Mouse (Mus musculus) NIH3T3 (cell line): ENCODE data around the gene Gpr35.
"Not testable (repeated sequence)": the region's sequence is repeated elsewhere in the genome, so short reads cannot be mapped to it uniquely, and the experiment has no call there.

ENCODE experiments used
- DNase-seq: peaks from one replicate; pipeline ENCODE4 v3.0.0-alpha.2; 2012; ENCODE audit warnings: low read depth

Gene Gpr35

GRCm38 (mm10) chr1:92933611-92934010 lies 17.1 kb upstream of the Gpr35 start:
- DNase-seq = no peak

GRCm38 (mm10) chr1:92934182-92934827 lies 16.4 kb upstream of the Gpr35 start, which contains the start of gene Capn10:
Capn10 (plus strand) TSS chr1:92934376.
- DNase-seq = peak; percentile 98

GRCm38 (mm10) chr1:92935054-92935962 lies 15.4 kb upstream of the Gpr35 start:
- peak; percentile 64 for DNase-seq

- DNase-seq = peak; percentile 55
Observed at GRCm38 (mm10) chr1:92935977-92936376, 14.7 kb upstream of the Gpr35 start.

- DNase-seq = no peak
Observed at GRCm38 (mm10) chr1:92936467-92936866, 14.2 kb upstream of the Gpr35 start.

GRCm38 (mm10) chr1:92937797-92938196 lies 12.9 kb upstream of the Gpr35 start:
- DNase-seq = no peak

- DNase-seq = no peak
Observed at GRCm38 (mm10) chr1:92939746-92940145, 10.9 kb upstream of the Gpr35 start.

GRCm38 (mm10) chr1:92943219-92943989 lies 7.3 kb upstream of the Gpr35 start:
- DNase-seq = no peak

- no peak for DNase-seq
Observed at GRCm38 (mm10) chr1:92947966-92948365, 2.7 kb upstream of the Gpr35 start.

GRCm38 (mm10) chr1:92949426-92949825 lies 1.2 kb upstream of the Gpr35 start:
- peak; percentile 41 for DNase-seq

GRCm38 (mm10) chr1:92953641-92954040 lies 3.0 kb downstream of the Gpr35 start:
- DNase-seq = no peak

GRCm38 (mm10) chr1:92956571-92957335 lies 6.1 kb downstream of the Gpr35 start:
- DNase-seq = not testable (repeated sequence)

- DNase-seq = peak; percentile 30
Observed at GRCm38 (mm10) chr1:92958999-92959398, 8.3 kb downstream of the Gpr35 start.

- not testable (repeated sequence) for DNase-seq
Observed at GRCm38 (mm10) chr1:92970791-92971190, 20.1 kb downstream of the Gpr35 start.

GRCm38 (mm10) chr1:92971879-92972795 lies 21.5 kb downstream of the Gpr35 start:
- peak; percentile 28 for DNase-seq

GRCm38 (mm10) chr1:92972854-92973253 lies 22.2 kb downstream of the Gpr35 start:
- peak; percentile 59 for DNase-seq

GRCm38 (mm10) chr1:92976141-92976566 lies 25.5 kb downstream of the Gpr35 start:
- DNase-seq = no peak

- peak; percentile 46 for DNase-seq
Observed at GRCm38 (mm10) chr1:92978645-92979044, 28.0 kb downstream of the Gpr35 start.

- no peak for DNase-seq
Observed at GRCm38 (mm10) chr1:92979073-92979602, 28.5 kb downstream of the Gpr35 start.
